Mouse (Mus musculus): ENCODE results near the gene Gm10840. TPM values are rescaled to one million over a fixed set of nuclear protein-coding genes. Genes with fewer than 3 reads are reported as not detected.
A peak's percentile ranks its signal among the peaks of the same experiment; 100 is the strongest.

Gene Gm10840
- total RNA-seq, 2 experiments from 2014 or later, result not detected

DNA sequence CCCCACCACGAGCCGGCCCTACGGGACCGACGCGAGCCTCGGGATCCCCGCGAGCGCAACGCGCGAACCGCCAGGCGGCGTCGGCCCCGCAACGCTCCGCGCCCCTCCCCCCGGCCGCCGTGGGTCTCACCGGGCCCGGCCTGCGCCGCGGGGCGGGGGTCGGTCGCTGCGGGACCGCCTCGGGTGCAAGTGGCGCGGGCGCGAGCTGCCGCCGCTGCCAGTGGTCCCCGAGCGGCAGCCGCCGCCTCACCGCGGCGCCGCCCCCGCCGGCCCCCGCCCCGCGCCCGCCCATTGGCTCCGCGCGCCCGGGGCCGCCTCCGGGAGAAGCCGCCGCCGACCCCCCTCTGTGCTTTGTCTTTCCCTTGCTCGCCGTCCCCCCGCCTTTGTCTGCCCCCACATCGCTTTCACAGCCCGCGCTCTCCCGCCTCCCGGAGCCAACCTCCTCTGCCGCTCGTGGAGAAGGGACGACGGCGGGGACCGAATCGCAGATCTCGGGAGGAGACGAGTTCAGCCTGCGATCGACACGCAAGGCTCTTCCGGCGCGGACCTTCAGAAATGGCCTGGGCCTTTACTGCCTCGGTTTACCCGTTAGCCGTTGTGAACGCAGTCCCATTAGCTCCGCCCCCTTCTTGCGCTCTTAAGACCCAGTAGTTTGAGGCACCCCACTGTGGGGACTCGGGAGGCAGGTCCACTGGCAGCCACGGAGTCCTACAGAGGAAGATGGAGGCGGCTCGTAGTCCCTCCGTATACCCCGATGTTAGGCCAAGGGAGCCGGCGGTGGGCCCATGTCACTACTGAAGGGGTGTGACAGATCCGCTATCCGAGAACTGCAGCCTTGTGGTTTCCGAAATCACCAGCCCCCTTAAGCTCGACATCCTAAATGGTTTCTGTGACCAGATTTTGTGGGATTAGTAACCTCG lies 469 bp upstream of the Gm10840 start:
- peak; percentile 71 to 79 for DNase-seq (ENCODE audit: low spot score in 2 of 2)

DNA sequence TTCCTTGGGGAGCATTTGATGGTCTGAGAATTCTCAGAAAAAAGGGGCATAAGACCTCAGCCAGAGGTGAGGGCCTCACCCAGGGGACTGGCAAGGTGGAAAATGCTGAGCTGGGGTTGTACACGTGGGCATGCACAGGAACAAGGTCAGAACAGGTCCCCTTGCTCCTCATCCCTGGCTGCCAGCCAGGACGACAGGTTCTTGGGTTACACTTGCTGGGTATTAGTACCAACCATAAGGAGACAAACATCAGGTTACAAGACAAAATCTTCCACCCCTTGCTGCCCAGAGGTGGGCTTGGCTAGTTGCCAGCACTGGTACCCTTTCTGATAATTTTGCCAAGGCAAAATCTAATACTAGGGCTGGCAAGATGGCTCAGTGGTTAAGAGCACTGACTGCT lies 1.6 kb downstream of the Gm10840 start:
- DNase-seq (ENCODE audit: low spot score in 2 of 2), result no peak

DNA sequence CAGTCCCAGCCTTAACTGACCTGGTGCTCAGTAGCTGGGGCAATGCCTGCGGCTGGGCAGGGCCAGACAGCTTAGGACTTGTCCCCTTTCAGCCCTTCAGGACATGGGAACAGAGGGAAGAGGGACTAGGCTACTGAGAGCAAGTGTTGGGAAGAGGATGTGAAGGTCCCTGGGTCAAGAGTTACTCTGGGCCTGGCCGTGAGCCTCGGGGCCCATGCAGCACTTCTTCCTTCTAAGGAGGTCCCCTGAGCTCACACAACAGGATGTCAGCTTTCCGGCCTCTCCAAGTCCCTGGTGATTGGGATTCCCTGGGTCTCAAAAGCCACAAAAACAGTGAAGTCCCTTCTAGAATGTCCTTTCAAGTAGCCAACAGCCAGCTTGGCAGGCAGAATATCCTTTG lies 2.9 kb downstream of the Gm10840 start:
- DNase-seq (ENCODE audit: low spot score in 2 of 2), result no peak

DNA sequence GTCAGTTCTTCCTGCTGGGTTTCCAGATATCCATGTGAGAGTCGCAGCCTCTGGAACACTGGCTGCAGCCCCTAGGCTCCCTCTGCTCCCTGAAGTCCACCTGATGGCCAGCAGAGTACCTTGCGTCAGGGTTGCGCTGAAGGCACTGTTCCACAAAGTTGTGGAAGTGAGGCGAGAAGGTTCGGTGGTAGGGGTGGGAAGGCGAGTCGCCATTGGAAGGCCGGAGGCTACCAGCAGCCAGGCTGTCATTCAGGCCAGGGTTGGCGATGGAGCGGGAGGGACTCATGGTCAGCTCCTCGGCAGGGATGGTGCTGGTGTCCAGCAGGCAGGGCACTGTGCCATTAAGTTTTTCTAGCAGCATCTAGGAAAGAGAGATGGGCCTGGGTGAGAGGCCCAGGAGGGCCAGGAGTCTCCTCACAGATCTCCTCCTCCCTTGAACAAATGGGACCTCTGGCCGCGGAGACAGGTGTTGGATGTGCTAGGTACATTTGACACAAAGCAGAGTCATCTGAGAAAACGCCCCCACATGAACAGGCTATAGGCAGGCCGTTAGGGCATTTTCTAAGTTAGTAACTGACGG lies 4.0 kb downstream of the Gm10840 start:
- no peak for DNase-seq (ENCODE audit: low spot score in 2 of 2)

DNA sequence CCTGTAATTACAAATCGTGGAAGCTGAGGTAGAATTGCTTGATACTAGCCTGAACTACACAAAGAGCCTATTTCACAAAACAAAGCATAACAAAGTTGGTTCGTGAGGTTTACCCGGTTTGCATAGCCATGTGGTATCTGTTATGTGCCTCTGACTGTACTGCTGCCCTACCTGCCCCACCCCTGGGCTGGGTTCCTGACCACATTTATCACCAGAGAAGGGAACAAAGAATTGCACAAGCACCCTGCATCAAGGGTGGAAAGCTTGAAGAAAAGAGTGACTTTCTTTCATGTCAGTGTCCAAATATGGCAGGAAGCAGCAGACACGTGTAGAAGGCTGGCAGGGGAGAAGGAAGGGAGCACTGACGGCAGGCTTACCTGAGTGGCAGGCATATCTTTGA lies 6.8 kb downstream of the Gm10840 start:
- no peak for DNase-seq (ENCODE audit: low spot score in 2 of 2)

DNA sequence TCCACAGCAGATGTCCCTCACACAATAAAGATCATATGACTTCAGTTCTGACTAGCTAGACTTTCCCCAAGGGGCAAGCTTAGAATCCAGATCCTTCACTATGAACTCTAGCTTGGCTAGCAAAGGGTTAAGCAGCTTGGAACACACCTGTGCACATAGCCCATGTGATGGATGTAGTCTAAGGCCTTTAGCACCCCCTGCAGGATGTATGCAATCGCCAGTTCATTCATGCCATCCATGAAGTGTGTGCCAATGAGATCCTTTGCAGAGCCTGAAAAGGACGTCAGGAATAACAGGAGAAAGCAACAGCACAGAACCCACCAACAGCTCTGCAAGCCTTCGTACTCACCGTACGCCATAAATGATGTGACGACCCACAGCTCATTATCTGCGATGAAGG lies 10.2 kb downstream of the Gm10840 start:
- DNase-seq (ENCODE audit: low spot score in 2 of 2), result no peak

DNA sequence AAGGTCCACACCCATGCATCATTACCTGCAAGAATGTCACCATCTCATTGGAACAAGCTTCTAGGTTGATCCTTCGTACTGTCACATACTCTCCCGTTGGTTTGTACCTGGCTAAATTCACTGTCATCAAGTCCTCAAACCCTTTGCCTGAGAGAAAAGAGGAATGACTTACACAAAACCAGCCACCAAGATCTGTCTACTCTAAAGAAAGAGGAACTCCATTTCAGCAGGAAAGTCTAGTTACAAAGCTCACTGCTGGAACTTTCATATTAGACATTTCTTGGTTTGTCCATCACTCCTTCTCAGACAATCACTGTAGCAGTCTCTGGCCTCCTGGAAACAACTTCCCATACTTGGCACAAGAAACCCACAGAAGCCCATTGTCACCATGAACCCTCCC lies 12.6 kb downstream of the Gm10840 start:
- DNase-seq (ENCODE audit: low spot score in 2 of 2), result no peak

DNA sequence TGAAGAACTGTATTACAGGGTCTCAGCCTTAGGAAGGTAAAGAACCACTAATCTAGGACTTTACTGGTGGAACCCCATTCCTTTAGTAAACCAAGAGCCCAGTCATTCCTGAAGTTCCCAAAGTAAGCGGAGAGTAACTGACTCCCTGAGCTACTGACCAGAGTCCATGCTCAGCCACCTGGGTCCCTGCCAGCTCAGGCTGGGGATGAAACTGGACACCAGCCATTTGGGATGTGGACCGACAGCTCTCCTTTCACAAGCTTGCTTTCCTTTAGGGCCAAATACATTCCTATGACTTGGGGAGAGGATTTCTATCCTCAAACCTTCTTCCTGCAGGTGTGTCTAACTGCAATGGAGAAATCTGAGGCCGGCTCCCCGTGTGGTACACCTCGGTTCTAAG lies 13.7 kb downstream of the Gm10840 start:
- peak in 1 of 2 experiments; percentile 67 for DNase-seq (ENCODE audit: low spot score in 2 of 2)

DNA sequence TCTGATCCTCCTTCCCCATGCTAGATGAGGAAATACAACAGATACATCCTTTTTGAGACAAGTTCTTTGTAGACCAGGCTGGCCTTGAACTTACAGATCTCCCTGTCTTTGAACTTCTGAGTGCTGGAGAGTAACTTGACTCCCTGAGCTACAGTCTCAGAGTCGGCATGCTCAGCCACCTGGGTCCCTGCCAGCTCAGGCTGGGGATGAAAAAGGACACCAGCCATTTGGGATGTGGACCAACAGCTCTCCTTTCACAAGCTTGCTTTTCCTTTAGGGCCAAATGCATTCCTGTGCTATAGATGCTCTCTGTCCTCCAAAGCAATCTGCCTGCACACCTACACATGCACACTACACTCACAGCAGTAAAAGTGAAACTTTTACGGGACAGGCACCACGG lies 14.4 kb downstream of the Gm10840 start:
- peak in 1 of 2 experiments; percentile 45 for DNase-seq (ENCODE audit: low spot score in 2 of 2)

DNA sequence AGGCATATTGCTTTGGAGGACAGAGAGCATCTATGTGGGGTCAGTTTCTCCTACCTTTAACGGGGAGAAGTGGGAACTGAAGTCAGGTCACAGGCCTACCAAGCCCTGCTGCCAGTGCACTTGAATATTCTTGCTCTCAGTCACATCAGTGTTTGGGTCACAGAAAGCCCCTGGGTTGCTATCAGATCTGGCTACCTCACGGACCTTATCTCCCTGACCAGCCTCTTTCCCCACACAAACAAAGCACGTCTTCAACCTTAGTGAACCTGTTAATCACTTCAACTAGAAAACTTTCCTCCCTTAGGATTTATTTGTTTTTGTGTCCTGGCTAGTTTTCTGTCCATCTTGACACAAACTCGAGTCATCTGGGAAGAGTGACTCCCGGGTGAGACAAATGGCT lies 15.7 kb downstream of the Gm10840 start:
- DNase-seq (ENCODE audit: low spot score in 2 of 2), result no peak

DNA sequence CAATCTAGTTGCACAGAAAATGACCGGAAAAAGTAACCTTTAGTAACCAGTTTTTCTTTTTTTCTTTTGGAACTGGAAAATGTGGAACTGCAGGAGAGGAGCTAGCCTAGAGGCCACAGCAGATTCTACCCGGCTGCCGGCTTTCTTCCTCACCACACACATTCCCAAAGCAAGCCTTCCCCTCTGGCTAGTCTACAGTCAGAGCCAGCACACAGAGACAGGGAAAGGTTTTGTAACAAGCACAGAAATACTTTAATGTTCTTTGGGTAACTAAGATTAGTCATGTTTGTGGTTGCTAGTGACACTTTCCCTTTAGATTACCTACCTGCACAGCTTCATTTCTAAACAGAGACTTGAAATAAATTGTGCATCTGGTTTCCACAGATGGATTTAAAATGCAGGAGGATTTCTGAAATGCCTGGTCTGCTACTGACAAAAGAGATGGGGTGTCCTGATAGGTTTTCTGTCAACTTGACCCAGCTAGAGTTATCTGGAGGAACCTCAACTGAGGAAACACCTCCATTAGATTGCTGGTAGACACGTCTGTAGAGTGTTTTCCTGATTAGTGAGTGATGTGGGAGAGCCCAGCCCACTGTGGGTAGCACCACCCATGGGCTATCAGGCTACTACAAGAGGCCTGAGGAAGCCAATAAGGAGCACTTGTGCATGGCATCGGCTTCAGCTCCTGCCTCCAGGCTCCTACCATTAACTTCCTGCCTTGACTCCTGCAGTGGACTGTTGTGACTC lies 17.6 kb downstream of the Gm10840 start:
- no peak for DNase-seq (ENCODE audit: low spot score in 2 of 2)

DNA sequence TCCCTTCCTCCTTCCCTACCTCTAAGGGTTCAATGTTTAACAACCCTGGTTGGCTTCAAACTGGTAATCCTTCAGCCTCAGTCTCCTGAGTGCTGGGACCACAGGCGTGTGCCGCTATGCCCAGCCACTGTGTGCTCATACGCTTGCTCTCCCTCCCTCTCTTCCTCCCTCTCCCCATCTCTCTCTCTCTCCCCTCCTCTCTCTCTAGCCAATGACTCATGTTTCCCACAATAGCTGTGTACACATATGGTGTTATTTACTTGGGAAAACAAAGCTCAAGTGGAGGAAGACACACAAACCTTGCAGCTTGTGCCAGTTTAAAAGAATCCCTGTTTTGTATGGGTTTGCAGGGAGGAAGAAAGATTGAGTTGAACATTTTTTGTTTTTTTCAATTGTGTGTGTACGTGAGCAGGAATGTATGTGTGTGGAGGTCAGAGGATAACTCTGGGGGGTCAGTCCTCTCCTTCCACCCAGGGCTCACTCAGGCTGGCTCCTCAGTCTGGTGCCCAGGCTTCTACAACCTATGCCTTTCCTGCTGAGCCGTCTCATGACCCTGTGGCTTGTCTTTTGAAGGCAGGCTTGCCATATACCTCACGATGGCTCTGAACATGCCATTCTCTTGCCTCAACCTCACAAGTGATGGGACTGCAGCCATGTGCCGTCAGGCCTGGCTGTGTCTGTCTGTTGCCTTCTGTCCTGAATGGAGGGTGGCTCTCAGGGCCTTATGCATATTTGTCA lies 19.2 kb downstream of the Gm10840 start:
- no peak for DNase-seq (ENCODE audit: low spot score in 2 of 2)

DNA sequence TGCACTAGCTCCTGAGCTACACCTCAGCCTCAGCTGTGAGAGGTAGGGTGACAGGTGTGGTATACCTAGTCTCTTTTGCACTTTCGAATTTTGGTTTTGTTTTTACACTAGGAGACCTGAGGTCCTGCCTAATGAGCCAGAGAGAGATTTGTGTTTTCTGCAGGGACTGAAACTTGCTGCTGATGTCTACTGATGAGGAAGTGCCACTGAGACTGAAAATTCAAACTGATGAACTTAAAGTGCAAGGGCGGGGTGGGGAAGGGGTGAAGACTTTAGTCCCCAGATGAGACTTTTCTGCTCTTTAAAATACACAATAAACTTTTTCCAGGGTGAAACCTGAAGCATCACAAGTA lies 19.8 kb downstream of the Gm10840 start:
- no peak for DNase-seq (ENCODE audit: low spot score in 2 of 2)

DNA sequence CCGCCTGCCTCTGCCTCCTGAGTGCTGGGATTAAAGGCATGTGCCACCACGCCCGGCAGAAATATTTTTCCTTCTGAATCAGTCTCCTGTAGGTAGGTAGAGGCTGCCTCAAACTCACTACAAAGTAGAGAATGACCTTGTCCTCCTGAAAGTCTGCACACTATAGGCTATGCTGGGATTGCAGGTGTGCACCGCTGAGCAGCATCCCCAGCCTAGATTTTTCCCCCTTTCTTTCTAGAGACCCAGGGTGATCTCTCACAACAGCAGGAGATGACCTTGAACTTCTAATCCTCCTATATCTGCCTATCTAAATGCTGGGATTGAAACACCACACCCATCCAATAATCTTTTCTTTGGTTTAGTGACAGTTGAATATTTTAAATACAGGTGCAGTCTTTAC lies 26.7 kb downstream of the Gm10840 start:
- no peak for DNase-seq (ENCODE audit: low spot score in 2 of 2)

DNA sequence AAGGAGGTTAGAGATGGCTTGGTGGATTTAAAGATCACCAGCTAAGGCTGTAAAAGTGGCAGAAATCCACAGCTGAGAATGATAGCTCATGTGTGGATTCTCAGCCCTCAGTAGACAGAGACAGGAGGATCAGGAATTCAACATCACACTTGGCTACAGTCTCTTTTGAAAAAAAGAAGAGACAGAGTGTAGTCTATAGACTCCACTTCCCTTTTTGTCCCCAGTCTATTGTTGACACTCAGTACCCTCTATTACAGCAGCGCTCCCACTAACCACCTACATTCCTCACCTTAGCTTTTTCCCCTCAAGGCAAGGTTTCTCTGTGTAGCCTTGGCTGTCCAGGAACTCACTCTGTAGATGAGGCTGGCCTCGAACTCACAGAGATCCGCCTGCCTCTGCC lies 31.1 kb downstream of the Gm10840 start:
- no peak for DNase-seq (ENCODE audit: low spot score in 2 of 2)

DNA sequence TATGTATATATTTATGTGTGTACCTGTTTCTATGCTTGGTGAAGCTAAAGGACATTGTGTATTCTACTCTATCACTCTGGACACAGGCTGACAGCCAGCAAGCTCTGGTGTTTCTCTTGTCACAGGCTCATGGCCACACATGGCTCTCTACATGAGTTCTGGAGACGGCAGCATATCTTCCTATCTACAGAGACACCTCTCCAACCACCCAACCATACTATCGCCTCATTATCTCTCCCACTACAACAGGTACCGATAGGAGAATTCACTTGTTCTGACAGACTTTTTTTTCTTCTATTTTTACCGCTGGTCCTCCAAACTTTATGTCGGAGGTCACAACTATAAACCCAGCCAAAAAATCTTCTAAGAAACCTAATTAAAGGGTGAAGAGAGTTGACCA lies 31.6 kb downstream of the Gm10840 start:
- DNase-seq (ENCODE audit: low spot score in 2 of 2), result no peak

DNA sequence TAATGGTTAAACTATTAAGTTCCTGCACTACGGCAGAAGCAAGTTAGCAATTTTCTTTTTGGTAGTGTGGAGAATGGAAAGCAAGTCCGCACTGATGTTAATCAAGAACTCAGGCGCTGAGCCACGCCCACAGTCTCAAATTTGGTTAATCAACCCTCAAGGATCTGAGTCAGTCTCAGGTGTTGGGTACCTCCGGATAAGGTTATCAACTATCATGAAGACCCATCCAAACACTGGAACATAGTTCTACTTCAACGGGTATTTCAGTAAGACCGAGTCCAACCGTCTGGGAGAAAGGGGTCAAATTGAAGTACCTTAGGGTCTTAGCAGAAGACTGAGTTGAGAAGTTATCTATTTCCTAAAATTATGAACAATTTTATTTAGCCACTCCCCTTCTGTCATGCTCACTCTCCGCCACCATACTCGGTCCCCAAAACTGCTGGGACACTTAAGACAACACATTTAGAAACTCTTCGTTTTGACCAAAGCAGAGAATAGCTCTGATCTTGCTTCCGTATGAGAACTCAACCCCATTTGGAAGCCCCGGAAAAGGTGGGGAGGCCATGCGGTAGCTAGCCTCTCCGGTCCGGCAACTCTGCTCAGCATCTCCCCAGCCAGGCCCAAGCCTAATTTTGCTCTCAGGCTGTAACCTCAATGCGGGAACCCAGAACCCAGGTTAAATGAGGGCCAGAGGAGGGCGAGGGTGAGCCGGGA lies 32.2 kb downstream of the Gm10840 start:
- DNase-seq (ENCODE audit: low spot score in 2 of 2), result no peak

DNA sequence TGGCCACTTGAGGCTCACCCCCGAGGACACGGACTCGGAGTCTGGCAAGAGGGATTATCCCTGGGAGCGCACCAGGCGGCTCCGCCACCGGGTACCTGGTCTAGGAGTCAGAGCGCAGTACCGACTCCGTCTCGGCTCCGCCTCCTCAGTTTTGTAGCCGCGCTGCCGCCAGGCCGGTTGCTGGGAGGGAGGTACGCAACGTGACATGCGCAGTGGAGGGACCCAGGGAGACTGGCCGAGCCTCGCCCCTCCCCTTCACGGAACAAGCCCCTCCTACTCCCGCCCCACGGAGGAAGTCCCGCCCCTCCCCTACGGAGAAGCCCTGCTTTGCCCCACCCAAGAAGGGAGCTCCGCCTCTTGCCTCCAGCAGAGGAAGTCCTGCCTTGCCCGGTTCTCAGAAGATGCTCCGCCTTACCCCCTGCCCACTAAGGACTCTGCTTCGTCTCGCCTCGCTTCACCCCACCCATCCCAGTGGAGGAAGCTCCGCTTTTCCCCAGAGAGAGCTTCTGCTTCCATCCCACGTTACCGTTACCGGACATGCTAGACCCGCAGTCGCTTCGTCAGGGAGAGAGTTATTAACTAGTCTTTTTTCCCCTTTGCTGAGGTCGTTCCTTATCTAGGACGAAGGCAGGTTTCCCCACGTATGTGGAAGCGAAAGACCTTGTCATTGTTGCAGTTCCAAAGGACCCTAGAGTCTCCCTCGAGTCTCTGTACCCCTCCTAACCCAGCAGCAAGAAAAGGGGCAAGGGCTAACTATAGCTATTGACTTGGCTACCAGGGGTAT lies 32.9 kb downstream of the Gm10840 start:
- DNase-seq (ENCODE audit: low spot score in 2 of 2), result peak; percentile 95 to 97

DNA sequence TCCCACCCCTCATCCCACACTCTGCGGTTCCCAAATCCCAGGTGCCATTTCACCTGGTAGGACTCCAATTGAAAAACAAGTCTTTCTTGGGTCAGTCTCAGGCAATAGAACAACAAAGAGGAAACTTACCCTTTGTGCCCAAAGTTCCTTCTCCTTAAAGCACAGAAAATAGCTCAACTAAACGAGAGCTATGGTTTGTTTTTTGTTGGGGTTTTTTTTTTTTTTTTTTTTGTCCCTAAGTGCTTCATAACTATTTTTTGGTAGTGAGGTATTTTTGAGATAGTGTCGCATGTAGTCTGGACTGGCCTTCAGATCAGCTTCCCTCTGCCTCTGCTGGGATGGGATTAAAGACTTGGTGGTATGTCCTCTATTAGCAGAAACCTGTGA lies 33.5 kb downstream of the Gm10840 start:
- no peak for DNase-seq (ENCODE audit: low spot score in 2 of 2)

DNA sequence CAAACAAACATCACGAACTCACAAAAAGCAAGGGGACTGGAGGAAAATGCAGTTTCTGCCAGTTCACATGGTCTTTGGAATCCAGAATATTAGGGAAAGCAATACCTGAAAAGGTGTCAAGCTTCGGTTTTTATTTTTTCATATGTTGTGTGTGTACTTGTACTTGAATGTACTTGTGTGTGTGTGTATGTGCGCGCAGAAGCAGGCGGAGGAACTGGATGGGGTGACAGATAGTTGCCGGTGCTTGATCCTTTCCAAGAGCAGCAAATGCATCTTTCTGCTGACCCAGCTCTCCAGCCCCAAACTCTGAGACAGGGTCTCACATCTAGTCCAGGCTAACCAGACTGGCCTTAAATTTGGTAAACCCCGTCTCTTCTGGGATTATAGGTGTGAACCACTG lies 34.2 kb downstream of the Gm10840 start:
- no peak for DNase-seq (ENCODE audit: low spot score in 2 of 2)
